Mouse (Mus musculus) limb, embryonic 14.5 days (tissue): Measurements from ENCODE around the gene Notch4. TPM values are rescaled to one million over a fixed set of nuclear protein-coding genes. Genes with fewer than 3 reads are reported as not detected.

ENCODE experiments used
- ATAC-seq: fragments of 200-750 bp; cut with Nextera tagmentation; 2 replicates; pipeline ENCODE4 v1.8.0; 2017; ENCODE audit warnings: low read depth, moderate number of reproducible peaks, moderate TSS enrichment; ENCODE audit not compliant: low FRiP score
- DNase-seq: peaks from one replicate; pipeline ENCODE4 v3.0.0-alpha.2; 2015; ENCODE audit warnings: low spot score
- H3K27ac ChIP-seq: fragments of 300-500 bp; sonication (generic); replicated peaks from 2 replicates; pipeline ENCODE4 v1.5.1; 2014; ENCODE audit warnings: low read depth, mild to moderate bottlenecking, low read length, moderate library complexity, mixed read lengths
- H3K27me3 ChIP-seq: fragments of 300-500 bp; sonication (generic); 2 replicates; pipeline ENCODE4 v1.6.1; 2014; ENCODE audit warnings: low read length, mixed read lengths; ENCODE audit not compliant: control insufficient read depth, insufficient read depth
- H3K36me3 ChIP-seq: fragments of 300-500 bp; sonication (generic); 2 replicates; pipeline ENCODE4 v1.6.1; 2014; ENCODE audit warnings: mild to moderate bottlenecking, low read length, moderate library complexity, mixed read lengths; ENCODE audit not compliant: control insufficient read depth, insufficient read depth
- H3K4me1 ChIP-seq: fragments of 300-500 bp; sonication (generic); 2 replicates; pipeline ENCODE4 v1.6.1; 2014; ENCODE audit warnings: antibody characterized with exemption, low read length, mixed read lengths; ENCODE audit not compliant: control insufficient read depth, insufficient read depth
- H3K4me2 ChIP-seq: fragments of 300-500 bp; sonication (generic); replicated peaks from 2 replicates; pipeline ENCODE4 v1.6.1; 2014; ENCODE audit warnings: low read depth, mild to moderate bottlenecking, low read length, moderate library complexity; ENCODE audit not compliant: severe bottlenecking
- H3K4me3 ChIP-seq: fragments of 300-500 bp; sonication (generic); replicated peaks from 2 replicates; pipeline ENCODE4 v1.5.1; 2014; ENCODE audit warnings: low read length
- H3K9ac ChIP-seq: fragments of 300-500 bp; sonication (generic); 2 replicates; pipeline ENCODE4 v1.6.1; 2014; ENCODE audit warnings: mild to moderate bottlenecking, low read depth, low read length, moderate library complexity; ENCODE audit not compliant: severe bottlenecking
- H3K9me3 ChIP-seq: fragments of 300-500 bp; sonication (generic); 2 replicates; pipeline ENCODE4 v1.6.1; 2016; ENCODE audit warnings: low read length; ENCODE audit not compliant: control insufficient read depth
- POLR2A ChIP-seq: fragments of 200-500 bp; IDR thresholded peaks from 2 replicates; pipeline ENCODE4 v1.8.0; 2012; ENCODE audit warnings: inconsistent platforms, mild to moderate bottlenecking, moderate library complexity, borderline replicate concordance; ENCODE audit not compliant: insufficient read depth, insufficient read length; ENCODE audit errors: extremely low read depth
- WGBS: fragments of 180-500 bp; shearing (Covaris S2); extraction: QIAGEN DNeasy Blood & Tissue Kit; methylation state at CpG from one replicate; pipeline ENCODE4 v1.1.7; 2014; 5-methylcytosine and 5-hydroxymethylcytosine counted together
- polyA plus RNA-seq, 2 experiments: library from polyadenylated mRNA; depleted of rRNA in 1 of 2; stranded (reverse) in 1 of 2; unstranded in 1 of 2; fragments of >200 nt; fragmentation: Nextera tagmentation in 1 of 2; extraction: Ambion mirVana in 1 of 2; gene quantifications; 2 replicates each; pipeline versions ENCODE4 v1.2.1 to v1.2.3; 2012 to 2014

The Notch4 gene
- polyA plus RNA-seq, 2 experiments: 4.3 to 9.6 TPM

- Histone ChIP-seq H3K9me3 (no peaks in the 10 kb centered on the region), H3K9ac (no peak overlapping the region), H3K27me3 (peaks cover 36% of the 10 kb centered on the region), H3K36me3 (peaks cover 8% of the 10 kb centered on the region), H3K27ac (no peak overlapping the region), H3K4me3 (peak overlapping the region; percentile 81; the same call in 1 of the 2 replicates), H3K4me1 (peaks cover 30% of the 10 kb centered on the region), H3K4me2 (peak overlapping the region; percentile 78; the same call in 1 of the 2 replicates)
- DNase-seq (no peak), ATAC-seq (no peak)
- no peak for TF ChIP-seq POLR2A
- WGBS: 17% methylated on average over 12 of the region's 12 CpGs
Measured at GRCm38 (mm10) chr17:34629796-34630603, 65.9 kb downstream of the Notch4 start.

GRCm38 (mm10) chr17:34630761-34631301 is 66.8 kb downstream of the Notch4 start:
- no peak overlapping the region for H3K9ac ChIP-seq
- H3K27ac ChIP-seq: no peak overlapping the region
- no peaks in the 10 kb centered on the region for H3K36me3 ChIP-seq
- DNase-seq (no peak), ATAC-seq (no peak)
- H3K9me3 ChIP-seq: no peaks in the 10 kb centered on the region
- H3K27me3 ChIP-seq: peaks cover 36% of the 10 kb centered on the region
- 3% methylated on average over 42 of the region's 48 CpGs for WGBS
- peak overlapping the region; percentile 38 for H3K4me3 ChIP-seq
- peaks cover 30% of the 10 kb centered on the region for H3K4me1 ChIP-seq
- no peak for TF ChIP-seq POLR2A
- H3K4me2 ChIP-seq: peak overlapping the region; percentile 43

- ATAC-seq (no peak), DNase-seq (no peak)
- H3K4me1 ChIP-seq: peaks cover 26% of the 10 kb centered on the region
- no peaks in the 10 kb centered on the region for H3K9me3 ChIP-seq
- TF ChIP-seq POLR2A: no peak
- peak overlapping the region; percentile 79 for H3K4me2 ChIP-seq
- 11% methylated on average over 11 of the region's 12 CpGs for WGBS
- H3K4me3 ChIP-seq: peak overlapping the region; percentile 38
- H3K9ac ChIP-seq: peak overlapping the region; percentile 44
- peaks cover 36% of the 10 kb centered on the region for H3K27me3 ChIP-seq
- no peak overlapping the region for H3K27ac ChIP-seq
- H3K36me3 ChIP-seq: no peaks in the 10 kb centered on the region
Measured at GRCm38 (mm10) chr17:34631647-34632046, 67.6 kb downstream of the Notch4 start.

- H3K4me2 ChIP-seq: peak overlapping the region; percentile 79
- TF ChIP-seq POLR2A: no peak
Measured at GRCm38 (mm10) chr17:34632261-34632691, 68.2 kb downstream of the Notch4 start.

GRCm38 (mm10) chr17:34635671-34636070 is 71.6 kb downstream of the Notch4 start:
- no peak for TF ChIP-seq POLR2A
- no peaks in the 10 kb centered on the region for H3K9me3 ChIP-seq
- no peak overlapping the region for H3K9ac ChIP-seq
- peaks cover 23% of the 10 kb centered on the region for H3K27me3 ChIP-seq
- no peaks in the 10 kb centered on the region for H3K36me3 ChIP-seq
- DNase-seq (no peak), ATAC-seq (no peak)
- no peak overlapping the region for H3K27ac ChIP-seq
- H3K4me3 ChIP-seq: no peak overlapping the region
- no peak overlapping the region for H3K4me2 ChIP-seq
- peaks cover 12% of the 10 kb centered on the region for H3K4me1 ChIP-seq
- 56% methylated on average over 2 of the region's 2 CpGs for WGBS

More at GRCm38 (mm10) chr17:34632261-34632691, 68.2 kb downstream of the Notch4 start:
- no peak overlapping the region for H3K27ac ChIP-seq
- peak overlapping the region; percentile 38 for H3K4me3 ChIP-seq
- 2% methylated on average over 24 of the region's 26 CpGs for WGBS
- H3K9me3 ChIP-seq: no peaks in the 10 kb centered on the region
- H3K27me3 ChIP-seq: peaks cover 36% of the 10 kb centered on the region
- H3K36me3 ChIP-seq: no peaks in the 10 kb centered on the region
- ATAC-seq (peak; percentile 25; the same call in 1 of the 2 replicates), DNase-seq (peak; percentile 34)
- H3K9ac ChIP-seq: peak overlapping the region; percentile 44
- H3K4me1 ChIP-seq: peaks cover 26% of the 10 kb centered on the region
